Mouse (Mus musculus) forebrain, postnatal 0 days (tissue): ENCODE measurements around the gene Btbd9. TPM values are rescaled to one million over a fixed set of nuclear protein-coding genes. Genes with fewer than 3 reads are reported as not detected.

ENCODE experiments used
- ATAC-seq: fragments of 200-750 bp; cut with Nextera tagmentation; 2 replicates; pipeline ENCODE4 v1.8.0; 2017; ENCODE audit warnings: mild to moderate bottlenecking, moderate library complexity
- DNase-seq: peaks from one replicate; pipeline ENCODE4 v3.0.0-alpha.2; 2015
- H3K27ac ChIP-seq: fragments of 300-500 bp; sonication (generic); 2 replicates; pipeline ENCODE4 v1.5.1; 2014; ENCODE audit warnings: low read depth, mild to moderate bottlenecking, antibody characterized with exemption, low read length, moderate library complexity, mixed read lengths
- H3K27me3 ChIP-seq: fragments of 300-500 bp; sonication (generic); 2 replicates; pipeline ENCODE4 v1.6.1; 2014; ENCODE audit warnings: mild to moderate bottlenecking, low read length, mixed read lengths; ENCODE audit not compliant: insufficient read depth
- H3K36me3 ChIP-seq: fragments of 300-500 bp; sonication (generic); 2 replicates; pipeline ENCODE4 v1.6.1; 2014; ENCODE audit warnings: mild to moderate bottlenecking, moderate library complexity; ENCODE audit not compliant: insufficient read depth
- H3K4me1 ChIP-seq: fragments of 300-500 bp; sonication (generic); 2 replicates; pipeline ENCODE4 v1.6.1; 2014; ENCODE audit warnings: antibody characterized with exemption; ENCODE audit not compliant: insufficient read depth
- H3K4me2 ChIP-seq: fragments of 300-500 bp; sonication (generic); 2 replicates; pipeline ENCODE4 v1.6.1; 2014; ENCODE audit warnings: low read depth, mild to moderate bottlenecking, moderate library complexity
- H3K4me3 ChIP-seq: fragments of 300-500 bp; sonication (generic); 2 replicates; pipeline ENCODE4 v1.5.1; 2014; ENCODE audit warnings: low read depth, low read length, mixed read lengths
- H3K9ac ChIP-seq: fragments of 300-500 bp; sonication (generic); 2 replicates; pipeline ENCODE4 v1.6.1; 2014; ENCODE audit warnings: mild to moderate bottlenecking
- H3K9me3 ChIP-seq: fragments of 300-500 bp; sonication (generic); 2 replicates; pipeline ENCODE4 v1.6.1; 2016; ENCODE audit warnings: low read length
- CTCF ChIP-seq: sonication (generic); IDR thresholded peaks from 2 replicates; pipeline ENCODE4 v1.5.1; 2016; ENCODE audit warnings: antibody characterized with exemption, control low read depth, low read depth
- WGBS: fragments of 180-500 bp; shearing (Covaris S2); extraction: QIAGEN DNeasy Blood & Tissue Kit; methylation state at CpG from one replicate; pipeline ENCODE4 v1.1.7; 2014; 5-methylcytosine and 5-hydroxymethylcytosine counted together
- polyA plus RNA-seq: library from polyadenylated mRNA; unstranded; fragments of >200 nt; fragmentation: Nextera tagmentation; extraction: Ambion mirVana; gene quantifications from 2 replicates; pipeline ENCODE4 v1.2.1, GENCODE M21; 2015
- total RNA-seq: library from RNA; depleted of rRNA; stranded (reverse); fragments of >200 nt; gene quantifications from 2 replicates; pipeline ENCODE4 v1.2.3, GENCODE M21; 2014

Gene Btbd9
- total and polyA plus RNA-seq, 2 experiments from 2014 or later: 63.6 to 149 TPM

GRCm38 (mm10) chr17:30558623-30559022 is 17.7 kb downstream of the Btbd9 start:
- Histone ChIP-seq H3K4me1 (no peaks in the 10 kb centered on the region), H3K27me3 (no peaks in the 10 kb centered on the region), H3K4me2 (no peak overlapping the region), H3K9ac (no peak overlapping the region), H3K4me3 (no peak overlapping the region), H3K9me3 (no peaks in the 10 kb centered on the region), H3K36me3 (no peaks in the 10 kb centered on the region), H3K27ac (no peak overlapping the region)
- DNase-seq (no peak), ATAC-seq (no peak)
- WGBS: 65% methylated on average over 2 of the region's 2 CpGs
- no peak for TF ChIP-seq CTCF

DNA sequence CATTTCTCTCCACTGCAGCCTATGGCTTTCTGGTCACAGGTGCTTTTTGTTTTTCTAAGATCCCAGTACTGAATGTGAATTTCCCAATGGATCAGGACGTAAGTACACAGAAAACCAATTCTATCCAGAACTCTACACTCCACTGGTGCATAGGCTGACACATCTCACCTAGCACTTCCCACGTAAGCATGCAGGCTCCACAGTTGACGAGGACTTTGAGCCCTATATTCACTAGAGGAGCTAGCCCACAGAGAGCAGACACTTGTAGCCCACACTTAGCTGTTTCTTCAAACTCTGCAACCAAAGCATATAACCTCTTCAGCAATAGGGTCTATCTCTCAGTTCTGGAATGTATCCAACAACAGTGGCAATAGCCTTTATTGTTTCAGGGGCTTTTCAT is 19.8 kb downstream of the Btbd9 start:
- Histone ChIP-seq H3K4me2 (no peak overlapping the region), H3K27me3 (no peaks in the 10 kb centered on the region), H3K9ac (no peak overlapping the region), H3K4me3 (no peak overlapping the region), H3K36me3 (no peaks in the 10 kb centered on the region), H3K27ac (no peak overlapping the region), H3K9me3 (no peaks in the 10 kb centered on the region), H3K4me1 (no peaks in the 10 kb centered on the region)
- no peak for TF ChIP-seq CTCF
- WGBS: 95% methylated on average over 3 of the region's 3 CpGs
- DNase-seq: no peak
- no peak for ATAC-seq

DNA sequence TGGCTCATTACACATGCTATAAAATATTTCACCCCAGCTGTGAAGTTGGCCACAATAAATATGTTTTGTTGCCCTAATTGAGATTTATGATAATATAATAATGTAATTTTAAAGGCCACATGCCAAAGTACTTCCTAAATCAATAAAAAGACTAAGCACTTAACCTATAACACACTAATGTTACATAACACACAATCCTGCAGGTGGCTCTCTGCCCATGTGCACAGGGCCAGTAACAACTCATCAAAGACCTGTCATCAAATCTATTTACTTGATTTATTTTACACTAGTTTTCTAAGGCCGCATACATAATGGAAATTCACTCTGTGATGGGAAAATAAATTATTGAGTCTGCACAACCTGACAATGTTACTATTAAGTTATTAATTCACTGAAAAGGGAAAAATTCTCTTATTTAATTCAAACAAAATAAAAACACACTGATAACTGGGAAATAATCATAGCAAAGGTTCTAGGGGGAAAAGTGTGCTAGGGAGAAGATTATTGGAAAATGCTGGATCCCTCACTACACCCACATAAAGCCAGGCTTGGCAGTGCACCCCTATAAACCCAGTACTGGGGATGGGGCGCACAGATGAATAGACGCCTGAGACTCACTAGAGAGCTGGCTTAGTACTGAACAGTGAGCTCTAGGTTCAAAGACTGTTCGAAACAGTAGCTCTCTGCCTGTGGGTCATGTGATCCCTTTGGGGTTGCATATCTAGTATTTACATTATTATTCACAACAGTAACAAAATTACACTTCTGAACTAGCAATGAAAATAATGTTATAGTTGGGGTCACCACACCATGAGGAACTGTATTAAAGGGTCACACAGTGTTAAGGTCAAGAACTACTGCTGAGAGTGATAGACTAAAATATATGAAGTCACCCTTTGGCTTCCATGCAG is 23.0 kb downstream of the Btbd9 start:
- Histone ChIP-seq H3K9me3 (no peaks in the 10 kb centered on the region), H3K4me3 (no peak overlapping the region), H3K27ac (no peak overlapping the region), H3K36me3 (no peaks in the 10 kb centered on the region), H3K9ac (no peak overlapping the region), H3K27me3 (no peaks in the 10 kb centered on the region), H3K4me2 (no peak overlapping the region), H3K4me1 (no peaks in the 10 kb centered on the region)
- ATAC-seq: no peak
- TF ChIP-seq CTCF: no peak
- no peak for DNase-seq
- WGBS: 85% methylated on average over 4 of the region's 4 CpGs

GRCm38 (mm10) chr17:30550774-30551107 is 25.5 kb downstream of the Btbd9 start:
- TF ChIP-seq CTCF: no peak
- WGBS: 6% methylated on average over 1 of the region's 1 CpGs
- Histone ChIP-seq H3K27me3 (no peaks in the 10 kb centered on the region), H3K4me3 (no peak overlapping the region), H3K27ac (no peak overlapping the region), H3K9me3 (no peaks in the 10 kb centered on the region), H3K9ac (no peak overlapping the region), H3K36me3 (no peaks in the 10 kb centered on the region), H3K4me2 (no peak overlapping the region), H3K4me1 (no peaks in the 10 kb centered on the region)
- DNase-seq: no peak
- no peak for ATAC-seq

DNA sequence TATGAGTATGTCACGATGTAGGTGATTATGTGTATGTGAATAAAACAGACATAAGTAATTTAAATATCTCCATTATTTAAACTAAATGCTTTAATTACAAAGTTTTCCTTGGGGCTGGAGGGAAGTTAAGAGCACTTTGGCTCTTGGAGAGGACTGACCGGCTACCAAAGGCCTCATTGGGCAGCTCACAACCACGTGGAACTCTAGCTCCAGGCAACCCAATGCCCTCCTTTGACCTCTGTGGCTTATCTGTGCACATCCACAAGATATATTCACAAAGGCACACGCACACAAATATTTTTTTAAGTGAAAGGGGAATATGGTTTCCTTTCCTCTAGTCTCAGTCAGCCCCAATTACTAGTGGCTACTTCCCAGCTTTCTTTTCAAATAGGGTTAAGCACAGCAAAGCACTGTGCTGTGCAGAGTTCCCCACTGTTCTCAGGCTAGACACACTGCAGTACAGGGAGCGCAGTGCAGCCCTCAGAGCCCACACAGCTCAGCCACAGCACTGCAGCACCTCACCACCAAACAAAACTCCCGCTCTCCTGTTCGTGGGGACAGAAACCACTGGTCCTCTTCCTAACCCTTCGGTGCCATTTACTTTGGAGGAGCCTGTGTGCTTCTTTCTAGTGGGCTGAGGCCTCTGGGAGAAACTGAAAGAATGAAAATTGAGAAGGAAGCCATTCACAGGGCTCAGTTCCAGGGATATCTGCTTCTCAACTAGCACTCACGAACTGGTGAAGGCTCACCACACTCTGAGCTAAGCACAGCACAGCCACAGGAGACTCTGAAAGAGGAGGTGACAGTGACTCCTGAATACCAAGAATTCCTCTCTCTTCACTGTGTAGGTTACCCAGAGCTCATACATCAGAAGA is 26.2 kb downstream of the Btbd9 start:
- H3K4me3 ChIP-seq: no peak overlapping the region
- H3K9me3 ChIP-seq: no peaks in the 10 kb centered on the region
- no peak overlapping the region for H3K4me2 ChIP-seq
- no peaks in the 10 kb centered on the region for H3K36me3 ChIP-seq
- DNase-seq: no peak
- no peak overlapping the region for H3K27ac ChIP-seq
- H3K4me1 ChIP-seq: no peaks in the 10 kb centered on the region
- no peak for ATAC-seq
- no peak for TF ChIP-seq CTCF
- no peak overlapping the region for H3K9ac ChIP-seq
- WGBS: 57% methylated on average over 9 of the region's 9 CpGs
- H3K27me3 ChIP-seq: no peaks in the 10 kb centered on the region

- no peak for TF ChIP-seq CTCF
- no peak overlapping the region for H3K4me3 ChIP-seq
- no peaks in the 10 kb centered on the region for H3K27me3 ChIP-seq
- no peak overlapping the region for H3K9ac ChIP-seq
- no peak overlapping the region for H3K4me2 ChIP-seq
- peak; percentile 17 for DNase-seq
- no peak for ATAC-seq
- no peaks in the 10 kb centered on the region for H3K9me3 ChIP-seq
- no peaks in the 10 kb centered on the region for H3K4me1 ChIP-seq
- H3K27ac ChIP-seq: no peak overlapping the region
- WGBS: 36% methylated on average over 8 of the region's 8 CpGs
- H3K36me3 ChIP-seq: no peaks in the 10 kb centered on the region
Observed at GRCm38 (mm10) chr17:30539098-30539497, 37.2 kb downstream of the Btbd9 start.

DNA sequence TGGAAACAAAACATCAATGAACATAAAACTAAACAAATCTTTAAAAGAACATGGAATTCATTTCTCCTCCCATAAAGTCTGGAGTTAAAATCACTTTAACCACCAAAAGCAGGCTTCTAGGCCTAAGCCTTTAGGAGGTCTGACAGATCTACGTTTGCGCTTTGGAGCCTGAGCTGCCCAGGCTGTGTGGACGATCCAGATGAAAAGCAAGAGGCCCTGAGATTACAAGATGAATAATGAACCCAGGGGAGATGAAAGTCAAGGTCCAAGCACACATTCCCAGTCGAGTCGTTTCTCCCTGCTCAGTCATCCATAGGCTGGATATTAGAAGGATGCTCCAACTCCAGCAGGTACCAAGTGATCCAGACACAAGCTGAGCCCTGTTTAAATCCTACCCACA is 39.6 kb downstream of the Btbd9 start:
- H3K27me3 ChIP-seq: no peaks in the 10 kb centered on the region
- WGBS: 61% methylated on average over 5 of the region's 5 CpGs
- H3K9ac ChIP-seq: no peak overlapping the region
- ATAC-seq (no peak), DNase-seq (no peak)
- H3K9me3 ChIP-seq: no peaks in the 10 kb centered on the region
- H3K4me3 ChIP-seq: no peak overlapping the region
- H3K27ac ChIP-seq: no peak overlapping the region
- no peaks in the 10 kb centered on the region for H3K36me3 ChIP-seq
- no peak overlapping the region for H3K4me2 ChIP-seq
- H3K4me1 ChIP-seq: no peaks in the 10 kb centered on the region
- TF ChIP-seq CTCF: no peak
